Comparison of ENCODE assay signal across 10 mouse cellular contexts in the genomic region with DNA sequence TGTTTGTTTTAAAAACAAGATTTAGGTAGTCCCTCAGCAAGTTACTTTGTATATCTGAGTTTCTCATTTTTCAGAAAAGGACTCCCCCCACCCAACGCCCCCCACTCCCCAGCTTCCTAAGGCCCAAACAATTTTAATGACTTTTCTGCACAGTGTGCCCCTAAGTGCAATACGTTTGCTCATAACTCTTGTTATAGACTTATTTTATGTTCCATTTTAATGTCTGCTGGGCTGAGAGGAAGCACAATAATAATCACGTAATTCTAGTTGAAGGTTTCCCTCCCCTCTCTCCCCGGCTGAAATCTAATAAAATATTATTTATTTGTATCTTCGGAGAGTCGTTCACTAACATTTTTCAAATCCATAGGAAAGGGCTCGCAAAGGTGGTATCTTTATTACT. TPM values are rescaled to one million over a fixed set of nuclear protein-coding genes. Genes with fewer than 3 reads are reported as not detected.
DNase-seq lines count a peak whose midpoint lies in the region; ATAC-seq and TF ChIP-seq lines count a peak whose summit lies in the region.
"Had no signal": no experiment of that assay in that cellular context is flagged by ENCODE, and none has a peak within 500 bp of the region (broad histone marks: within the 10 kb centered on the region; RNA-seq: fewer than 3 reads in every experiment).

No protein-coding gene starts in this region.

- no peak for ATAC-seq in lung, embryonic 14.5 days (ENCODE audit: insufficient read depth)
- ATAC-seq in forebrain, embryonic 15.5 days (replicated peaks), result no peak
- ATAC-seq in limb, embryonic 12.5 days (ENCODE audit: insufficient number of reproducible peaks, insufficient read depth, low FRiP score, low TSS enrichment, low read depth), result 0 out of 2 replicates have a peak, but pooled peaks have one; percentile 46
- ATAC-seq in neural tube, embryonic 15.5 days (ENCODE audit: low FRiP score), result peak; percentile 50

- H3K4me2 ChIP-seq in lung, embryonic 14.5 days, result peak overlapping the region; percentile 46
- no peak overlapping the region for H3K4me2 ChIP-seq in forebrain, embryonic 15.5 days (replicated peaks)
- H3K4me2 ChIP-seq in limb, embryonic 12.5 days, result peak overlapping the region; percentile 43
- H3K4me2 ChIP-seq in neural tube, embryonic 15.5 days, result no peak overlapping the region

- peak overlapping the region; percentile 90 for H3K27ac ChIP-seq in lung, embryonic 14.5 days (ENCODE audit: low read depth)
- H3K27ac ChIP-seq in forebrain, embryonic 15.5 days (replicated peaks), result 0 out of 2 replicates have a peak overlapping the region, but pooled peaks have one; percentile 36
- H3K27ac ChIP-seq in limb, embryonic 12.5 days, result peak overlapping the region; percentile 91
- peak overlapping the region; percentile 79 for H3K27ac ChIP-seq in neural tube, embryonic 15.5 days (replicated peaks)
- H3K27ac ChIP-seq: layer of hippocampus, adult 2 months had no signal

- H3K9me3 ChIP-seq in lung, embryonic 14.5 days (ENCODE audit: low read depth, low read length), result no peaks in the 10 kb centered on the region
- no peaks in the 10 kb centered on the region for H3K9me3 ChIP-seq in forebrain, embryonic 15.5 days
- H3K9me3 ChIP-seq in limb, embryonic 12.5 days, result no peaks in the 10 kb centered on the region
- no peaks in the 10 kb centered on the region for H3K9me3 ChIP-seq in neural tube, embryonic 15.5 days (replicated peaks)

- 38% methylated on average over 7 of the region's 7 CpGs for WGBS in lung, embryonic 14.5 days
- 56% methylated on average over 7 of the region's 7 CpGs for WGBS in forebrain, embryonic 15.5 days
- WGBS in limb, embryonic 12.5 days, result 10% methylated on average over 7 of the region's 7 CpGs
- WGBS in neural tube, embryonic 15.5 days, result 16% methylated on average over 7 of the region's 7 CpGs

- H3K36me3 ChIP-seq in lung, embryonic 14.5 days (ENCODE audit: insufficient read depth), result peaks cover 3% of the 10 kb centered on the region; the same call in 1 of the 2 replicates
- H3K36me3 ChIP-seq in forebrain, embryonic 15.5 days, result no peaks in the 10 kb centered on the region
- H3K36me3 ChIP-seq in limb, embryonic 12.5 days, result peaks cover 45% of the 10 kb centered on the region
- H3K36me3 ChIP-seq in neural tube, embryonic 15.5 days, result no peaks in the 10 kb centered on the region

- no peak overlapping the region for H3K4me3 ChIP-seq in lung, embryonic 14.5 days (ENCODE audit: low read depth, low read length)
- no peak overlapping the region for H3K4me3 ChIP-seq in forebrain, embryonic 15.5 days
- no peak overlapping the region for H3K4me3 ChIP-seq in limb, embryonic 12.5 days (replicated peaks)
- H3K4me3 ChIP-seq in neural tube, embryonic 15.5 days (replicated peaks), result no peak overlapping the region
- H3K4me3 ChIP-seq: layer of hippocampus, adult 2 months had no signal

- TF ChIP-seq CTCF in lung, embryonic 14.5 days (IDR thresholded peaks at IDR 0.05; ENCODE audit: low read depth), result no peak

- no peaks in the 10 kb centered on the region for H3K27me3 ChIP-seq in lung, embryonic 14.5 days (ENCODE audit: insufficient read depth, low read length)
- H3K27me3 ChIP-seq in forebrain, embryonic 15.5 days, result peaks cover 19% of the 10 kb centered on the region; the same call in 1 of the 2 replicates
- no peaks in the 10 kb centered on the region for H3K27me3 ChIP-seq in limb, embryonic 12.5 days
- H3K27me3 ChIP-seq in neural tube, embryonic 15.5 days (replicated peaks), result no peaks in the 10 kb centered on the region

- no peak for DNase-seq in lung, embryonic 14.5 days
- no peak for DNase-seq in lung, postnatal 36 days
- no peak for DNase-seq in natural killer cell, adult 2 months (ENCODE audit: low spot score in 2 of 2)
- no peak for DNase-seq in right cerebral cortex, postnatal 36 days (ENCODE audit: low spot score in 2 of 2)
- DNase-seq: cerebellum, adult 11 months; lung, adult 18-20 months had no signal

- 0 out of 2 replicates have a peak overlapping the region, but pooled peaks have one; percentile 2 for H3K9ac ChIP-seq in lung, embryonic 14.5 days
- H3K9ac ChIP-seq in forebrain, embryonic 15.5 days (replicated peaks), result no peak overlapping the region
- 0 out of 2 replicates have a peak overlapping the region, but pooled peaks have one; percentile 3 for H3K9ac ChIP-seq in limb, embryonic 12.5 days (replicated peaks)
- H3K9ac ChIP-seq in neural tube, embryonic 15.5 days (replicated peaks), result no peak overlapping the region

- peaks cover 51% of the 10 kb centered on the region for H3K4me1 ChIP-seq in lung, embryonic 14.5 days (ENCODE audit: insufficient read depth)
- peaks cover 58% of the 10 kb centered on the region for H3K4me1 ChIP-seq in forebrain, embryonic 15.5 days
- peaks cover 89% of the 10 kb centered on the region for H3K4me1 ChIP-seq in limb, embryonic 12.5 days (replicated peaks)
- peaks cover 69% of the 10 kb centered on the region for H3K4me1 ChIP-seq in neural tube, embryonic 15.5 days

RNA-seq across cellular contexts. Expression of gene Hmga2, which starts 58.1 kb away (rescaled TPM):
- 13.8 and 13.9 TPM in 2 replicates for polyA plus RNA-seq in lung, embryonic 14.5 days (2014; fragmentation: Nextera tagmentation; extraction: Ambion mirVana)
- polyA plus RNA-seq in forebrain, embryonic 15.5 days (2015; fragmentation: Nextera tagmentation; extraction: Ambion mirVana), result 1.4 and 1.8 TPM in 2 replicates
- polyA plus RNA-seq in limb, embryonic 12.5 days (2016; fragmentation: Nextera tagmentation; extraction: Ambion mirVana), result 128 and 132 TPM in 2 replicates
- 3.2 and 7.5 TPM in 2 replicates for polyA plus RNA-seq in neural tube, embryonic 15.5 days (2015; fragmentation: Nextera tagmentation; extraction: Ambion mirVana)

Comparison
In these comparisons a context has a peak if more than half of its experiments do, and no peak if none do; other contexts are left out.
1. ATAC-seq: peak in limb, embryonic 12.5 days (single experiment) and neural tube, embryonic 15.5 days (single experiment); none in lung, embryonic 14.5 days (single experiment) and forebrain, embryonic 15.5 days (single experiment).
2. H3K27ac ChIP-seq: peak in every context shown above with its lines; median percentile 91 in limb, embryonic 12.5 days; 90 in lung, embryonic 14.5 days; 79 in neural tube, embryonic 15.5 days; 36 in forebrain, embryonic 15.5 days.
3. H3K4me2 ChIP-seq: peak in lung, embryonic 14.5 days (single experiment) and limb, embryonic 12.5 days (single experiment); none in forebrain, embryonic 15.5 days (single experiment) and neural tube, embryonic 15.5 days (single experiment).
4. H3K9ac ChIP-seq: peak in lung, embryonic 14.5 days (single experiment) and limb, embryonic 12.5 days (single experiment); none in forebrain, embryonic 15.5 days (single experiment) and neural tube, embryonic 15.5 days (single experiment).